Mouse (Mus musculus) stomach, embryonic 14.5 days (tissue): Measurements from ENCODE around the gene Fdx1l. TPM values are rescaled to one million over a fixed set of nuclear protein-coding genes. Genes with fewer than 3 reads are reported as not detected.

Experiments used
- ATAC-seq: fragments of 200-750 bp; cut with Nextera tagmentation; 2 replicates; pipeline ENCODE4 v1.8.0; 2017; ENCODE audit warnings: low read depth, moderate TSS enrichment; ENCODE audit not compliant: insufficient number of reproducible peaks, insufficient read depth, low FRiP score
- H3K27ac ChIP-seq: fragments of 300-500 bp; sonication (generic); 2 replicates; pipeline ENCODE4 v1.5.1; 2014; ENCODE audit warnings: mild to moderate bottlenecking, low read length, moderate library complexity, mixed read lengths
- H3K27me3 ChIP-seq: fragments of 300-500 bp; sonication (generic); 2 replicates; pipeline ENCODE4 v1.6.1; 2014; ENCODE audit warnings: low read length, control low read depth, mixed read lengths; ENCODE audit not compliant: control insufficient read depth, insufficient read depth
- H3K36me3 ChIP-seq: fragments of 300-500 bp; sonication (generic); 2 replicates; pipeline ENCODE4 v1.6.1; 2014; ENCODE audit warnings: mild to moderate bottlenecking, control low read depth, low read length, moderate library complexity, mixed read lengths; ENCODE audit not compliant: control insufficient read depth, insufficient read depth
- H3K4me1 ChIP-seq: fragments of 300-500 bp; sonication (generic); 2 replicates; pipeline ENCODE4 v1.6.1; 2014; ENCODE audit warnings: low read length, control low read depth, mixed read lengths; ENCODE audit not compliant: control insufficient read depth, insufficient read depth
- H3K4me2 ChIP-seq: fragments of 300-500 bp; sonication (generic); replicated peaks from 2 replicates; pipeline ENCODE4 v1.6.1; 2014; ENCODE audit warnings: low read depth, low read length, control low read depth
- H3K4me3 ChIP-seq: fragments of 300-500 bp; sonication (generic); 2 replicates; pipeline ENCODE4 v1.5.1; 2014; ENCODE audit warnings: low read depth, low read length, control low read depth
- H3K9ac ChIP-seq: fragments of 300-500 bp; sonication (generic); replicated peaks from 2 replicates; pipeline ENCODE4 v1.6.1; 2014; ENCODE audit warnings: low read depth, mild to moderate bottlenecking, control low read depth, low read length, moderate library complexity, mixed read lengths
- H3K9me3 ChIP-seq: fragments of 300-500 bp; sonication (generic); 2 replicates; pipeline ENCODE4 v1.6.1; 2016; ENCODE audit warnings: low read depth, low read length, control low read depth; ENCODE audit not compliant: control insufficient read depth
- WGBS: fragments of 180-500 bp; shearing (Covaris S2); extraction: QIAGEN DNeasy Blood & Tissue Kit; methylation state at CpG from one replicate; pipeline ENCODE4 v1.1.7; 2014; 5-methylcytosine and 5-hydroxymethylcytosine counted together
- polyA plus RNA-seq: library from polyadenylated mRNA; unstranded; fragments of >200 nt; fragmentation: Nextera tagmentation; extraction: Ambion mirVana; gene quantifications from 2 replicates; pipeline ENCODE4 v1.2.1, GENCODE M21; 2014

The Fdx1l gene
- polyA plus RNA-seq, 1 experiment from 2014 or later = 56.4 TPM

DNA sequence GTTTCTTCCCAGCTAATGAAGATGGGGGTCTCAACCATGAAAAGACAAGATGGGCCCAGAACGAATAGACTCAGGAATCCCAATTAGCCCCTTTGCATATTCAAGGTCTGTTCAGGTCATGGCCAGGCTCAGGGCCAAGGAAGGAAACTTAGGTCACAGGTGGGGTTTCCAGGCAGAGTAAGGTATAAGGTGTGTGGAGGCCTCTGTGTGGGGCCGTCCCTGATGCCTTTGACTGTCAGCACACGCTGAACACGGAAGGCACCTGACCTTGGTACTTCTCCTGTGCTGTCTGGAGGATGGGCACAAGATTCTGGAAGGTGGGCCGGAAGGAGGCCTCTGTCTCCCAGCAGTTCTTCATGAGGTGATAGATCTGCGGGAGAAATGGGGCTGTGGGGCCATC is 31.4 kb upstream of the Fdx1l start:
- H3K4me3 ChIP-seq = no peak overlapping the region
- no peak overlapping the region for H3K9ac ChIP-seq
- H3K27me3 ChIP-seq = no peaks in the 10 kb centered on the region
- H3K4me2 ChIP-seq = no peak overlapping the region
- ATAC-seq = no peak
- H3K4me1 ChIP-seq = no peaks in the 10 kb centered on the region
- no peaks in the 10 kb centered on the region for H3K36me3 ChIP-seq
- H3K9me3 ChIP-seq = no peaks in the 10 kb centered on the region
- 83% methylated on average over 6 of the region's 6 CpGs for WGBS
- H3K27ac ChIP-seq = no peak overlapping the region

DNA sequence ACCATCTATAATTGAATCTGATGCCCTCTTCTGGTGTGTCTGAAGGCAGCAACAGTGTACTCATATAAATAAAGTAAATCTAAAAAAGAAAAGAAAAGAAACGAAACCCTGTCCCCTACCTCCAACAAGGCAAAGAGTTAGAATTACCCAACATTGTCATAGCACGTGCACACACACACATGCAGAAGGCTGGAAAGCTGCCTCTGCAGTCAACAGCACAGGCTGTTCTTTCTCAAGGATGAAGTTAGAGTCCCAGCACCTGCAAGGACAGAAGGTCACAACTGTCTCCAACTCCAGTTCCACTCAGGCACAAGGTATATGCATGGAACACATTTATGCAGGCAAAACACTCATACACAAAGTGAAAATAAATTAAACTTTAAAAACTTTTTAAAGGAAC is 28.7 kb upstream of the Fdx1l start:
- ATAC-seq = no peak
- H3K4me3 ChIP-seq = no peak overlapping the region
- no peaks in the 10 kb centered on the region for H3K36me3 ChIP-seq
- 96% methylated on average over 2 of the region's 2 CpGs for WGBS
- no peaks in the 10 kb centered on the region for H3K4me1 ChIP-seq
- H3K27me3 ChIP-seq = no peaks in the 10 kb centered on the region
- no peak overlapping the region for H3K9ac ChIP-seq
- H3K9me3 ChIP-seq = no peaks in the 10 kb centered on the region
- H3K4me2 ChIP-seq = no peak overlapping the region
- H3K27ac ChIP-seq = no peak overlapping the region

- Histone ChIP-seq H3K4me3 (no peak overlapping the region), H3K27ac (no peak overlapping the region), H3K9me3 (no peaks in the 10 kb centered on the region), H3K4me2 (no peak overlapping the region), H3K4me1 (no peaks in the 10 kb centered on the region), H3K36me3 (no peaks in the 10 kb centered on the region), H3K27me3 (no peaks in the 10 kb centered on the region), H3K9ac (no peak overlapping the region)
- WGBS = 37% methylated on average over 15 of the region's 15 CpGs
- no peak for ATAC-seq
These were observed 27.2 kb upstream of the Fdx1l start for GRCm38 (mm10) chr9:21100447-21101161.

DNA sequence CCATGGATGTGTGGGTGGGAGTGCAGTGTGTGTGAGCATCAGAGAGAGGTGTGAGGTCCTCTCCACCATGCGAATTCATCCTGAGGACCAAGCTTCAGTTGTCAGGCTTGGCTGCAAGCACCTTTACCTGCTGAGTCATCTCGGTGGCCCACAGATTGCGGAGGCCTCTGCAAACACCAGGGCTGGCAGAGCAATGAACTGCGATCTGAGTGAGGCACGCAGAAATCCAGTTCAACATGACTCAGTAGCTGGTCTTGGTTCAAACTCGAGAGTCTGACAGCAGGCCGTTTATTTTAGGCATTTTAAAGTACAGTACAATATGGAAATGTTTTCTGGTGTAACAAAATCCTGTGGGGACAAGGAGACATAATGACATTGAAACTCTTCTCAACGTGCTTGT is 24.4 kb upstream of the Fdx1l start:
- Histone ChIP-seq H3K27me3 (no peaks in the 10 kb centered on the region), H3K9me3 (no peaks in the 10 kb centered on the region), H3K4me2 (no peak overlapping the region), H3K36me3 (no peaks in the 10 kb centered on the region), H3K4me1 (no peaks in the 10 kb centered on the region), H3K27ac (no peak overlapping the region), H3K9ac (no peak overlapping the region), H3K4me3 (no peak overlapping the region)
- no peak; the same call in 1 of the 2 replicates for ATAC-seq
- 69% methylated on average over 8 of the region's 8 CpGs for WGBS

DNA sequence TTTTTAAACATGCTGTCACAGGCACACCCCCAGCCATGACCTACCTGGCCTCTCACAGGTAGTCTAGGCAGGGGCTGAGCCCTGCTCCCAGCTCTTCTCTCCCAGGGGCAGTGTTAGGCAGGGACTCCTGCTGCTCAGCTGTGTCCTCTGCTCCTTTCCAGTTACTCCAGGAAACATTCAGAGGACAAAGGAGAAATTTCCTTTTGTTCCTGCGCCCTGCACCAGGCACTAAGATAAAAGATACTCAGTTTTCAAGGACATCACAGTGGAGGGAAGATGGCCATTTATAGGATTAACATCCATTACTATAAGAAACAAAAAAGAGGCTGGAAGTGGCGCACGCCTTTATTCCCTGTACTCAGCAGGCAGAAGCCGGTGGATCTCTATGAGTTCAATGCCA is 22.5 kb upstream of the Fdx1l start:
- Histone ChIP-seq H3K4me3 (no peak overlapping the region), H3K4me2 (no peak overlapping the region), H3K27me3 (no peaks in the 10 kb centered on the region), H3K36me3 (no peaks in the 10 kb centered on the region), H3K9me3 (no peaks in the 10 kb centered on the region), H3K4me1 (peaks cover under 1% of the 10 kb centered on the region; the same call in 1 of the 2 replicates), H3K27ac (no peak overlapping the region), H3K9ac (no peak overlapping the region)
- WGBS = 90% methylated on average over 4 of the region's 4 CpGs
- no peak for ATAC-seq

- peaks cover 12% of the 10 kb centered on the region for H3K36me3 ChIP-seq
- H3K4me1 ChIP-seq = peaks cover 9% of the 10 kb centered on the region
- no peak overlapping the region for H3K4me2 ChIP-seq
- no peak overlapping the region for H3K4me3 ChIP-seq
- no peaks in the 10 kb centered on the region for H3K27me3 ChIP-seq
- WGBS = 96% methylated on average over 9 of the region's 9 CpGs
- no peak for ATAC-seq
- no peak overlapping the region for H3K27ac ChIP-seq
- H3K9ac ChIP-seq = no peak overlapping the region
- H3K9me3 ChIP-seq = no peaks in the 10 kb centered on the region
These were observed 20.0 kb upstream of the Fdx1l start for GRCm38 (mm10) chr9:21093423-21093822.

DNA sequence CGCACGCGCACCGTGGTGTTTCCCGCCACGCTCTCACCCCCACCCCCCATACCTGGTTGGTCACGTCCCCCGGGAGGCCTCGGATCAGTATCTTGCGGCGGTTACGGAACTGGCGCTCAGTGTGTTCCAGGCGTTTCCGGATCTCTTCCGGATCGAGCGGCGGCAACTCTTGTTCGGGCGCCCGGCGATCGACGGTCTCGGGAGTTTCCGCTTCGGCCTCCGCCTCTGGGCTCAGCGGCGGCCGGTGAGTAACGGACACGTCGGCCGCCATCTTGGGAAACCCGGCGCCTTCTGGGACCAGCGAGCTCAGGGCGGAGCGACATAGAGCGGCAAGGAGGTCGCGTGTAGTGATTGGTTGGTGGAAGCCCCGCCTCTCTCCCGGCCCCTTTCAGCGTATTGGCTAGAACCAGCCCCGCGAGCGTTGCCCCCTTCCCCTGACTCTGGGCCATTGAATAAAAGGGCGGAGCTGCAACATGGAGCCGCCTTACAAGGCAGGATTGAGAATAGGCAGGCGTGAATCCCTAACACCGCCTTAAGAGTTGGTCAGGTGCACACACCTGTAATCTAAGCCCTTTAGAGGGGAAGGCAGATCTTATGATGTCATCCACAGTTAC is 18.4 kb upstream of the Fdx1l start, which contains the start of the genes Gm38431 and Raver1:
Gene Gm38431 (minus strand): TSS at position 291 of the 614 bp plus-strand sequence.
Gene Raver1 (minus strand): TSS at position 302 of the 614 bp plus-strand sequence.
- no peaks in the 10 kb centered on the region for H3K27me3 ChIP-seq
- H3K4me1 ChIP-seq = peaks cover 9% of the 10 kb centered on the region
- H3K9ac ChIP-seq = peak within 1 kb of the TSS; percentile 71
- peak within 1 kb of the TSS; percentile 88 for H3K4me2 ChIP-seq
- peak within 1 kb of the TSS; percentile 89 for H3K27ac ChIP-seq
- no peaks in the 10 kb centered on the region for H3K9me3 ChIP-seq
- H3K36me3 ChIP-seq = peaks cover 28% of the 10 kb centered on the region
- under 1% methylated on average over 54 of the region's 54 CpGs for WGBS
- ATAC-seq = peak; percentile 99
- H3K4me3 ChIP-seq = peak within 1 kb of the TSS; percentile 71

DNA sequence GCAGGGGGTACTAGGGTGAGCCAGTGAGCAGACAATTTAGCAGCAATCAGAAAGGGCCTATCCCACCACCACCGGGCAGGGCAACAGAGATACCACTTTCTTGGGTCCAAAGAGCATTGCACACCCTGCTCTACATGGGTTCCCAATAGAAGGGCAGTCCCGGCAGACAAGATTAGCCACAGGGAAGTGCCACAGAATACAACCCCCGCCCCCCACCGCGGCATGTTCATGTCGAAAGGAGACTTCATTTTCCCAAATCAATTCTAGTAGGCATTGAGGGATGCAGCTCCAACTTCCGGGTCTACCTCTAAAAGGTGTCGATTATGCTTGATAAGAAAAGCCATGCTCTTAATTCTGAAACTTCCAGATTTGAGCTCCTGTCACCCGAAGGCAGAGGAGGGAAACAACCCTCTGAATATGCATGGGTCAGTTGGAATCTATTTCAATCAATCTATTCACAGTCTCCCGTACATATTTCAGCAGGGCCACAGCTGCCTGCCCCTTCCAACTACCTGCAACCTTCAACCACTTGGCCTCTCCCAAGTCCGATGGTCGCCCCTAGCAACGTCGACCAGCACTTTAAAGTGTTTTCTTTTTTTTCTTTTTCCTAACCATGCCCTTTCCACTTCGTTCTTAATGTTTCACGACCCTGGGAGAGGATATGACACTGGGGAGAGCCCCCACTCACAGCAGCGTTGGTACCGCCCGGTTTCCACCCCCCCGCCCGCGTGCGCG is 17.7 kb upstream of the Fdx1l start:
- H3K36me3 ChIP-seq = peaks cover 35% of the 10 kb centered on the region
- peak overlapping the region; percentile 71 for H3K4me3 ChIP-seq
- H3K4me2 ChIP-seq = peak overlapping the region; percentile 88
- ATAC-seq = no peak
- 2% methylated on average over 24 of the region's 24 CpGs for WGBS
- peak overlapping the region; percentile 71 for H3K9ac ChIP-seq
- H3K27me3 ChIP-seq = no peaks in the 10 kb centered on the region
- peaks cover 9% of the 10 kb centered on the region for H3K4me1 ChIP-seq
- H3K27ac ChIP-seq = peak overlapping the region; percentile 89
- no peaks in the 10 kb centered on the region for H3K9me3 ChIP-seq
